Mouse (Mus musculus) neural tube, embryonic 10.5 days (tissue): ENCODE measurements around the gene Sgce.
"Not testable (repeated sequence)": the region's sequence is repeated elsewhere in the genome, so short reads cannot be mapped to it uniquely, and the experiment has no call there.

Source experiments
- DNase-seq: peaks from one replicate; pipeline ENCODE4 v3.0.0-alpha.2; 2017; ENCODE audit warnings: low spot score; ENCODE audit errors: extremely low spot score

Gene Sgce

DNA sequence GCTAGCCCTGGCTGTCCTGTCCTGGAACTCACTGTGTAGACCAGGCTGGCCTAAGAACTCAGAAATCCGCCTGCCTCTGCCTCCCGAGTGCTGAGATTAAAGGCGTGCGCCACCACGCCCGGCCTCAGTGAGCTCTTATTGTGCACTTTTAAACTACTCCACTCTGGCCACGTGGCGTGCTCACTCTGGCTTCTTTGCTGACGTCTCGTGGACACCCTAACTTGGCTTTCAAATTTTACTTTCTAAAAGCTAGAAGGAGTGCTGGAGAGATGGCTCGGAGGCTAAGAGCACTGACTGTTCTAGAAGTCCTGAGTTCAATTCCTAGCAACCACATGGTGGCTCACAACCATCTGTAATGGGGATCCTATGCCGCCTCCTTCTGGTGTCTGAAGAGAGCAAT lies 93.3 kb downstream of the Sgce start:
- DNase-seq = not testable (repeated sequence)

DNA sequence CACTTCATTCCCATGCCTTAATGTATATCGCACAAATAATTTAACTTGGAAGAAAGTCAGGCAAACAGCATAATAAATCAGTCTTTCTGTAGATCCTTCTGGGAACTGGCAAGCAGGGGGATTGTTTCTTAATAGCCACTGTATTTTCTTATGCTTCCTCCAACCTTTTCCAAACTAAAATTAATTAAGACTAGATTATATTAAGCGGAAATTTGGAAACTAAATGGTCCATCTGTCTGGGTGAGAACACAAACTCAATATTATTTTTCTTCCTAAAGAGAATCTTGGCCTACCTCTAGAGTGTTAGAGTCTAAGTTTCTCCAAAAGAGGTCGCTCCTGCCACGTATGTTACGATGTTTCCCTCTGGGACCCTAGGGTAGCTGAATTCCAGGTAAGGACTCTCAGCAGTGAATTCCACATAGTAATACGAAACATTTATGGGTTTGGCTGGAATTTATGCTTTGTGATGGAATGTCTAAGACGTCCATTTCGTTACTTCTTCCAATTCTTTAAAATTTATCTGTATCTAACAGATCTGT lies 94.3 kb downstream of the Sgce start:
- DNase-seq = no peak

- no peak for DNase-seq
Observed at GRCm38 (mm10) chr6:4647351-4647750, 99.7 kb downstream of the Sgce start.

- DNase-seq = no peak
Observed at GRCm38 (mm10) chr6:4642068-4642467, 104.9 kb downstream of the Sgce start.

GRCm38 (mm10) chr6:4634804-4635203 lies 112.2 kb downstream of the Sgce start:
- no peak for DNase-seq

GRCm38 (mm10) chr6:4633189-4633588 lies 113.8 kb downstream of the Sgce start:
- DNase-seq = no peak

DNA sequence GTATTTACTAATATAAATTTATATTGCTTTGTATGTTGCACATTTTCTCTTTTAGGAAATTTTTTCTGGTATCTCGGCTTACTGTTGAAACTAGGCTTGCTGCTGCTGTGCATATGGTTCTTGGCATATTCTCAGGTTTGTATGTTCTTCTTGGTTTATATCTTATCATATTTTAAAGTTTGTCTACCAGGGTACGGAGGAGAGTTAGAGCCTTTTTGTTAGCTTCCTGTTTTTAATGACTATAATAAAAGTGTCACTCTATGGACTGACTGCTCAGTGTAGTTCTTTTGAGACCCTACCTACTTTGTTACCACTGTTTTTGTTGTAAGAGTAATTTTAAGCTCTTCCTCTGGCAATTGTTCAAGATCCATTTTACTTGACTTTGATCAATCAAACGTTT lies 115.5 kb downstream of the Sgce start:
- DNase-seq = no peak
